Mouse (Mus musculus) ES-E14 (cell line): ENCODE data around the gene Cpeb4.

Experiments used
- HCFC1 ChIP-seq: IDR thresholded peaks from 2 replicates; pipeline ENCODE4 v1.6.1; 2012; ENCODE audit warnings: low read length, inconsistent platforms, borderline replicate concordance; ENCODE audit not compliant: insufficient read depth
- ZC3H11A ChIP-seq: IDR thresholded peaks from 2 replicates; pipeline ENCODE4 v1.6.1; 2012; ENCODE audit warnings: low read depth, mild to moderate bottlenecking, inconsistent platforms, low read length, borderline replicate concordance

GRCm38 (mm10) chr11:31896065-31896792, 24.2 kb downstream of the Cpeb4 start:
- TF ChIP-seq ZC3H11A (no peak), HCFC1 (no peak)
